8 mouse cellular contexts compared by ENCODE assay signal in the genomic region with DNA sequence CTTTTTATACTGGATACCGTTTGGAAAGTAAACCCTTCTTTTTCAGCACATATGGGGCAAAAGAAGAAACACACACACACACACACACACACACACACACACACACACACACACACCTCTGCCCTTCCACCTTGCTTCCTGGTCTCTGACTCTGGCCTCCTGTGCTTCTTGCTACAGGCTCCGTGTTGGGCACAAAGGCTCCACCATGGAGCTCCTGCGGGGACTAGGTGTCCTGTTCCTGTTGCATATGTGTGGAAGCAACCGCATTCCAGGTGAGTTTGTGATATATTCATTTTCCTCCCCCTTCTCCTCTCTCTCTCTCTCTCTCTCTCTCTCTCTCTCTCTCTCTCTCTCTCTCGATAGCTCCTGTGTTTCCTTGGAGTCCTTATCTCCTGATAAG. TPM values are rescaled to one million over a fixed set of nuclear protein-coding genes. Genes with fewer than 3 reads are reported as not detected.
A peak's percentile ranks its signal among the peaks of the same experiment; 100 is the strongest.
DNase-seq lines count a peak whose midpoint lies in the region; ATAC-seq and TF ChIP-seq lines count a peak whose summit lies in the region.

No protein-coding gene starts in this region.

- peaks cover 26% of the 10 kb centered on the region for H3K4me1 ChIP-seq in heart, embryonic 15.5 days (replicated peaks)
- peaks cover 56% of the 10 kb centered on the region for H3K4me1 ChIP-seq in embryonic facial prominence, embryonic 10.5 days
- H3K4me1 ChIP-seq in hindbrain, postnatal 0 days (ENCODE audit: insufficient read depth, low read length), result peaks cover 5% of the 10 kb centered on the region
- peaks cover 8% of the 10 kb centered on the region; the same call in 1 of the 2 replicates for H3K4me1 ChIP-seq in midbrain, embryonic 14.5 days (ENCODE audit: control insufficient read depth, insufficient read depth, low read length)

- H3K27ac ChIP-seq in heart, embryonic 15.5 days, result no peak overlapping the region
- peak overlapping the region; percentile 86 for H3K27ac ChIP-seq in embryonic facial prominence, embryonic 10.5 days (replicated peaks)
- H3K27ac ChIP-seq in hindbrain, postnatal 0 days, result no peak overlapping the region
- no peak overlapping the region for H3K27ac ChIP-seq in midbrain, embryonic 14.5 days (replicated peaks; ENCODE audit: low read depth, low read length)

- no peak for DNase-seq in heart, postnatal 25 days (ENCODE audit: low spot score)
- DNase-seq in embryonic facial prominence, embryonic 10.5 days (ENCODE audit: low spot score), result peak; percentile 25
- no peak for DNase-seq in hindbrain, postnatal 0 days (ENCODE audit: low spot score)
- no peak for DNase-seq in midbrain, embryonic 14.5 days
- DNase-seq in left cerebral cortex, adult 18-20 months (ENCODE audit: low spot score in 2 of 2), result no peak
- DNase-seq in thymus, postnatal 25 days, result no peak
- no peak for DNase-seq in adrenal gland, adult (ENCODE audit: inconsistent age in 2 of 2, low spot score in 1 of 2)

- H3K9me3 ChIP-seq in heart, embryonic 15.5 days (replicated peaks), result no peaks in the 10 kb centered on the region
- no peaks in the 10 kb centered on the region for H3K9me3 ChIP-seq in embryonic facial prominence, embryonic 10.5 days
- no peaks in the 10 kb centered on the region for H3K9me3 ChIP-seq in hindbrain, postnatal 0 days (ENCODE audit: low read length)
- no peaks in the 10 kb centered on the region for H3K9me3 ChIP-seq in midbrain, embryonic 14.5 days (ENCODE audit: control insufficient read depth, low read length)

- no peak for ATAC-seq in heart, embryonic 15.5 days (replicated peaks; ENCODE audit: insufficient number of reproducible peaks, insufficient read depth, low FRiP score, low read depth)
- ATAC-seq in hindbrain, postnatal 0 days, result no peak
- no peak for ATAC-seq in midbrain, embryonic 14.5 days (ENCODE audit: low FRiP score, low TSS enrichment)

- peak overlapping the region; percentile 95 for H3K4me2 ChIP-seq in heart, embryonic 15.5 days
- H3K4me2 ChIP-seq in hindbrain, postnatal 0 days (ENCODE audit: low read depth, low read length), result peak overlapping the region; percentile 98
- peak overlapping the region; percentile 96 for H3K4me2 ChIP-seq in midbrain, embryonic 14.5 days (ENCODE audit: low read length)

- intact Hi-C loops in heart, postnatal 25 days (cut with DNase I), result loop anchor here (5.0 to 10.0 kb wide), 2 partner anchors 132 to 490 kb away; no protein-coding TSS in a partner anchor

- H3K4me3 ChIP-seq in heart, embryonic 15.5 days, result peak overlapping the region; percentile 64
- H3K4me3 ChIP-seq in embryonic facial prominence, embryonic 10.5 days, result peak overlapping the region; percentile 73
- peak overlapping the region; percentile 47 for H3K4me3 ChIP-seq in hindbrain, postnatal 0 days (ENCODE audit: low read length)
- peak overlapping the region; percentile 47 for H3K4me3 ChIP-seq in midbrain, embryonic 14.5 days (replicated peaks; ENCODE audit: low read depth, low read length)

- 21% methylated on average over 5 of the region's 5 CpGs for WGBS in heart, embryonic 15.5 days
- 23% methylated on average over 5 of the region's 5 CpGs for WGBS in embryonic facial prominence, embryonic 10.5 days
- 14% methylated on average over 5 of the region's 5 CpGs for WGBS in hindbrain, postnatal 0 days
- WGBS in midbrain, embryonic 14.5 days, result 24% methylated on average over 5 of the region's 5 CpGs

- H3K27me3 ChIP-seq in heart, embryonic 15.5 days, result no peaks in the 10 kb centered on the region
- peaks cover 27% of the 10 kb centered on the region for H3K27me3 ChIP-seq in embryonic facial prominence, embryonic 10.5 days (replicated peaks; ENCODE audit: low read depth, poor library complexity, severe bottlenecking)
- H3K27me3 ChIP-seq in hindbrain, postnatal 0 days (ENCODE audit: insufficient read depth, low read length), result 0 out of 2 replicates have a peak, but pooled peaks cover 5% of the 10 kb centered on the region
- H3K27me3 ChIP-seq in midbrain, embryonic 14.5 days (ENCODE audit: control insufficient read depth, insufficient read depth, low read length), result peaks cover 7% of the 10 kb centered on the region; the same call in 1 of the 2 replicates

- peak overlapping the region; percentile 57; the same call in 1 of the 2 replicates for H3K9ac ChIP-seq in heart, embryonic 15.5 days
- no peak overlapping the region for H3K9ac ChIP-seq in hindbrain, postnatal 0 days (replicated peaks; ENCODE audit: low read length)
- no peak overlapping the region for H3K9ac ChIP-seq in midbrain, embryonic 14.5 days (replicated peaks; ENCODE audit: low read length)

- H3K36me3 ChIP-seq in heart, embryonic 15.5 days, result no peaks in the 10 kb centered on the region
- H3K36me3 ChIP-seq in embryonic facial prominence, embryonic 10.5 days (replicated peaks), result peaks cover 26% of the 10 kb centered on the region
- H3K36me3 ChIP-seq in hindbrain, postnatal 0 days (ENCODE audit: insufficient read depth, low read length), result no peaks in the 10 kb centered on the region
- no peaks in the 10 kb centered on the region for H3K36me3 ChIP-seq in midbrain, embryonic 14.5 days (ENCODE audit: control insufficient read depth, insufficient read depth, low read length)

- TF ChIP-seq CTCF in hindbrain, postnatal 0 days (IDR thresholded peaks at IDR 0.05; ENCODE audit: low read depth), result no peak

RNA-seq across cellular contexts. Expression of gene Thbs1, which starts 0.8 kb away (rescaled TPM):
- 32.2 and 37.7 TPM in 2 replicates for polyA plus RNA-seq in heart, embryonic 15.5 days (2015; fragmentation: Nextera tagmentation; extraction: Ambion mirVana)
- 10 to 100 TPM; 13.9 to 14.3 TPM for total RNA-seq in heart, postnatal 25 days (2021)
- 31.1 and 35.4 TPM in 2 replicates for polyA plus RNA-seq in embryonic facial prominence, embryonic 10.5 days (2016; fragmentation: Nextera tagmentation; extraction: Ambion mirVana)
- total RNA-seq in hindbrain, postnatal 0 days (2014; rRNA removed), result 12.5 and 13.6 TPM in 2 replicates
- 3.3 and 3.7 TPM in 2 replicates for polyA plus RNA-seq in hindbrain, postnatal 0 days (2015; fragmentation: Nextera tagmentation; extraction: Ambion mirVana)
- polyA plus RNA-seq in midbrain, embryonic 14.5 days (2014; fragmentation: Nextera tagmentation; extraction: Ambion mirVana), result 2.8 and 4.0 TPM in 2 replicates
- 1 to 10 TPM; 2.4 to 3.1 TPM for total RNA-seq in left cerebral cortex, adult 18-20 months (2021)
